Mouse (Mus musculus) adipocyte (in vitro differentiated cells): ENCODE results near the gene Stat6.

Experiments used
- DNase-seq: peaks from one replicate; pipeline ENCODE4 v3.0.0-alpha.2; 2016; ENCODE audit warnings: low spot score

Stat6 gene

DNA sequence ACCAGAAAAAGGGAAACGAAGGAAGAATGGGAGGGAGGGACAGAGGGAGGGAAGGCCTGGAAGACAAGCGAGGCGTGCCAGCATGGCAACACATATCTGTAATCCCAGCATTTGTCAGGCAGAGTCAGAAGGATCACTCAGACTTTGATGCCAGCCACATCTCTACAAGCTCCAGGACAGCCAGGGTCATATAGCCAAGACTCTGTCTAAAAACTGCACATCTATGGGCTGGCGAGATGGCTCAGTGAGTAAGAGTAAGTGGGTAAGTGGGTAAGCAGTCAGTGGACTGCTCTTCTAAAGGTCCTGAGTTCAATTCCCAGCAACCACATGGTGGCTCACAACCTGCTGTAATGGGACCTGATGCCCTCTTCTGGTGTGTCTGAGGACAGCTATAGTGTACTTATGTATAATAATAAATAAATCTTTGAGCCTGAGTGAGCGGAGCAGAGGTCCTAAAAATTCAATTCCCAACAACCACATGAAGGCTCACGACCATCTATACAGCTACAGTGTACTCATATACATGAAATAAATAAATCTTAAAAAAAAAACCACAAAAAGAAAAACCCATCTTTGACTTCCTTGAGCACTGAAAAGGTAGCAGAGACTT is 31.4 kb downstream of the Stat6 start:
- no peak for DNase-seq

DNA sequence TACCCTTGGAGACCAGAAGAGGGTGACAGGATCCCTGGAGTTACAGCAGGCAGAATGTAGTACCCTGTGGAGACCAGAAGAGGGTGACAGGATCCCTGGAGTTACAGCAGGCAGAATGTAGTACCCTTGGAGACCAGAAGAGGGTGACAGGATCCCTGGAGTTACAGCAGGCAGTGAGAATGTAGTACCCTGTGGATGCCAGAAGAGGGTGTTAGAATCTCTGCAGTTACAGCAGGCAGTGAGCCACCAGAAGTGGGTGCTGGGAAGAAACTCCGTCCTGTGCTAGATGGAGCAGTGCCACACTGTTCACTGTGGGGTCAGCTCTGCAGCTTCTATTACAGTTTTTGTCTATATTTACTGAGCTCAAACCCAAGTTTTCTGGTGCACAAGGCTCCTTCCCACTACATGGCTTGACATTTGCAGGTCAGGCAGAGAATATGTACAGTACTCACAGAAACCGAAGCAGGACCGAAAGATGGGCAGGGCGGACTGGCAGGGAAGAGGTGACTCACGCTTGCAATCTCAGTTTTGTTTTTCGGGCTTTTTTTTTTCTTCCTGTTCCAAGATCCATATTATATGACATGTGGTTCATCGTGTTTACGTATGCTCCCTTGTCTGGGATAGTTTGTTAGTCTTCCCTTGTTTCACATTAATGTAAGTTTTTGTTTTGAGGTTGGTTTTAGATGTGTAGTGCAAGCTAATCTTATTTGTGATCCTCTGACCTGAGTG is 32.2 kb downstream of the Stat6 start:
- peak; percentile 95 for DNase-seq

DNA sequence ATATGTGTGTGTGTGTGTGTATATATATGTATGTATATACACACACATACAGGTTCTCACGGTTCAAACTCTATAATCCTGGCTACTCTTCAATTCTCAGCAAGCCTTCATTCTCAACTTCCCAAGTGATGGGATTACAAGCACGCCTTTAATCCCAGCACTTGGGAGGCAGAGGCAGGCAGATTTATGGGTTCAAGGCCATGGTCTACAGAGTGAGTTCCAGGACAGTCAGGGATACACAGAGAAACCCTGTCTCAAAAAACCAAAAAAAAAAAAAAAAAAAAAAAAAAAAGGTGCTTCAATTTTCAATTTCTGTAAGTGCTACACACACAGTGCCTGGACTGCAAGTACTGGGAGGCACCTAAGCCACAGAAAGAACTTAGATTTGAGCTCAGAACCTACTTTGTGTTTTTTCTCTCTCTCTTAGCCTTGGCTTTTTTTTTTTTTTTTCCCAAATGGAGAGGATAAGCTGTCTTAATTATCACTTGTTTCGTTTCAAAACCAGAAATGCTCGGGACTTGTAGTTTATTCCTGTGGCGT is 33.1 kb downstream of the Stat6 start:
- DNase-seq: no peak

DNA sequence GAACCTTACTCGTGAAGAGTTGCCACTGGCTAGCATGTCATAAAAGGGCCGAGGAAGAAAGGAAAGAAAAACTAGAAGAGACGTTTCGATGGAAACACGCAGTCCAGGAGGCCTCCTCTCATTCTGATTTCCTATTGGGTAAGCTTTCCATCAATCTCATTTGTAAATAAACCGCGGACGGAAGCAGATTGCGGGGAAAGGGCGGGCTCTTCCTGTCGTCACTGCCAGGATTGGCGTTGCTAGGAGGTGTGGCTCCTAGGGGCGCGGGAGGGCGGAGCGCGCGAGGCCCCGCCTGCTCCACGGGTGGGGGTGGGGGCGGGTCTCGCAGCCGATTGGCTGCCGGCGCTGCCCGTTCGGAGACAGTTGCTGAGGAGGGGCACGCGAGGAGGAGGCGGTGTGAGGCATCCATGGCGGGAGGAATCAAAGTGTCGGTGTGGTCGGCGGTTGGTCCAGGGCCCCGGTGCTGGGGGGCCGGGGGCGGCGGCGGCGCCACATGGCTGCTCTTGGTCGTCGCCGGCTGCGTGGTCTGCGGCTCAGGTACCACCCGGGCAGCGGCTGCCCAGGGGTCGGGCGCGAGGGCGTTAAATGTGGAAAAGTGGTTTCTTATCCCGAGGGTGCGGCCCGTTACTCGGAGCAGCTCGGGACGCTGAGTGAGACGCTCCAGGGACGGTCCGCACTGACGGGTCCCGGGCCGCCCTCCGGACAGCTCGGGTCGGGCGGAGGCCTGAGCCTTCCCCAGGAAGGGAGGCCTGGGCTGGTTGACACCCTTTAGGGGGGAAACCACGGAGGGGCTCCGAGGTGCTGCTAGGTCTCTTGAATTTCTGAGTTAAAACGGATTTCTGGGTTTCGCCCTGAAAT is 34.1 kb downstream of the Stat6 start:
- peak; percentile 98 for DNase-seq

DNA sequence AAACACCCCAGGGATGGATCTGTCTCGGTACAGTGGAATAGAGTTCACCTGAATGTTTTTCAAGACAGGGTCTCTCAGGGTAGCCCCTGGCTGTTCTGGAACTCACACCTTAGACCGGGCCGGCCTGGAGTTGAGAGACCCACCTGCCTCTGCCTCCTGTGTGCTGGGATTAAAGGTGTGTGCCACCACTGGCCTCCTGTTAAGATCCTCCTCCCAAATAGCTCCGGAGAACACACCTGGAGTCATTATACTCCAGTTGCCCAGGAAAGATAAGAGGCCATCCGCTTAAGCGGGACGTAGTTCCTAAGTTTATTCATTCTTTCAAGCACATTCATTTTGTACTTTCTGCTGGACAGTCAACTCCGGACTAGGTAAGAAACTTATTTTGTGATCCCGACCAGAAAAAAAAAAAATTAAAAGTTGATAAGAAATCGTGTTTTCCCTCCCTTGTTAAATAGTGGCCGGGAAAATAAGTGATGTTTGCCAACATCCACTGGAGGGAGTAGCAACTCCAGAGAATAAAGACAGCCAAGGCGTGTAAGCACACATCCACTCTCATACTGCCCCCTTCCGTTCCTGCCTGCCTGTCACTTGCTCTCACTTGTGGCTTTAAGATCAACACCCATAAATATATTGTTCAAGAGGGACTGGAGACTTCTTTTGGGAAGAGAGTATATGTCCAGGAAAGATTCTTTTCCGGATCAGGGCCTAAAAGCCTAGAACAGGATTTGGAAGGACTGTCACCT is 35.0 kb downstream of the Stat6 start:
- peak; percentile 87 for DNase-seq

DNA sequence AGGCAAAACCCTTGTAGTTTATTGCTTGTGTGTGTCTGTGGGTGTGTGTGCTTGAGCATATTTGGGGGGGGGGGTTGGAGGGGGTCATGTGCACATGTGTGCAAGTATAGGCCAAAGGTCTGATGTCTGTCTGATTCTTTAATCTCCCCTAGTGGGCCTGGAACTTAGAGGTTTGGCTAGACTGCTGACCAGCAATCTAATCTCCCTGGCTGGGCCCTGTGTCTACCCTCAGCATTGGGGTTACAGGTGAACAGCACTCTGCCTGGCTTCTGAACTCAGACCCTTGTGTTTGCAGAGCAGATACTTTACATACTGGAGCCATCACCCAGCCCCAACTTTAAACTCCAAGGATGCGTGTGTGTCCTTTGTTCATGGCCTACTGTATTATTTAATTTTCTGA is 36.4 kb downstream of the Stat6 start:
- no peak for DNase-seq

DNA sequence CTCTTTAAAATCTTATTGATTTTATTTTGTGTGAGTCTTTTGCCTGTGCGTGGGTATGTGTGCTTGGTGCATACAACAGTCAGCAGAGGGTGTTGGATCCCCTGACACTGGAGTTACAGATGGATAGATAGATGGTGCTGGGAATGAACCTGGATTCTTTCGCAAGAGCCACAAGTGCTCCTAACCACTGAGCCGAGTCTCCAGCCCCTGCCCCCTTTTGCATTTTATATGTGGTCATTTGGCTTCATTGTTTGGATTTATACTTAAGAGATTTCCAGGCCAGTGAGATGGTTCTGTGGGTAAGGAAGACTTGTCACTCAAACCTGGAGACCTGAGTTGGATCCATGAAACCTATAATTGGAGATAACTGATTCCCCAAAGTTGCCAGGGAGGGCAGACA is 37.1 kb downstream of the Stat6 start:
- DNase-seq: no peak

DNA sequence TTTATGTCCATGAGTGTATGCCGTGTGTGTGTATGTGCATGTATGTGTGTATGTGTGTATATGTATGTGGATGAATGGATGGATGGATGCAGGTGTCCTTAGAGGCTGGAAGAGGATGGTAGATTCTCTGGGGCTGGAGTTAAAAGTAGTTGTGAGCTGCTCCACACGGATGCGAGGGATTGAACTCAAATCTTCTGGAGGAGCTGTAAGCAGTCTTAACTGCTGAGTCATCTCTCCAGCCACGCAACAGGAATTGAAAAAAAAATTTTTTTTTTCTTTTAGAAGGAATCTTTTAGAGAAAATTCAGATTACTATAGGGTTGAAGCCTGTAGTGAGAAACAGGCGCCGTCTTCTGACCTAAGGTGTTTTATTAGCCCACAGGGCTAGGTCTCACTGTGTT is 40.1 kb downstream of the Stat6 start:
- no peak for DNase-seq

DNA sequence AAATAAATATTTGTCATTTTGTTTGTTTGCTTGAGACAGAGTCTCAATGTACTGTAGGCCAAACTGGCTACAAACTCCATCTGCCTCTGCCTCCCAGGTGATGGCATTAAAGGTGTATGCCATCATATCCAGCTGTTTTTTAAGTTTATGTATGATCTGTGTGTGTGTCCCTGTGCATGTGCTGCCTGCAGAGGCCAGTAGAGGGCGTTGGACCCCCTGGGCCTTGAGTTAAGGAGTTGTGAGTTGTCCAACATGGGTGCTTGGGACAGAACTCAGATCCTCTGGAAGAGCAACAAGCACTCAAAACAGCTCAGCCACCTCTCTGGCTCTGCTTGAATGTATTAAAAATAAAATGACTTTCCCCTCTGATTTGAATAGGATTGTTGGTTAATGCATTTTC is 48.3 kb downstream of the Stat6 start:
- no peak for DNase-seq

DNA sequence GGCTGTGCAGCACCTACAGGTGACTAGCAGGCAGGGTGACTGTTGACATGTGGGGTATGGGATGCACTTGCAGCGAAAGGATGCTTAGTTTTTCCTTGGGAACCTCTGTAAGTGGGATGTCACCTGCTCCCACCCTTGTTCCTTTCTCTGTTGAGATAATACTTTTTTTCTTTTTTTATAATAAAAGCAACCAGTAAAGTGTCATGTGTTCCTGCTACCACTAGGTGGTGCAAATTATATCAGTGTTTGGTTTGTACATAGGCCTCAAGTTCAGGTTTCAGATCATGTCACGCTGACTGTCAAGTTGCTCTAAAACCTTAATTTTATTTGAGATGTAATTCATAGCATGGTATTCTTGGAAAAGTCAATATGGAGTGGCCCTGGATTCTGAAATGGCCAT is 51.9 kb downstream of the Stat6 start:
- DNase-seq: peak; percentile 53

DNA sequence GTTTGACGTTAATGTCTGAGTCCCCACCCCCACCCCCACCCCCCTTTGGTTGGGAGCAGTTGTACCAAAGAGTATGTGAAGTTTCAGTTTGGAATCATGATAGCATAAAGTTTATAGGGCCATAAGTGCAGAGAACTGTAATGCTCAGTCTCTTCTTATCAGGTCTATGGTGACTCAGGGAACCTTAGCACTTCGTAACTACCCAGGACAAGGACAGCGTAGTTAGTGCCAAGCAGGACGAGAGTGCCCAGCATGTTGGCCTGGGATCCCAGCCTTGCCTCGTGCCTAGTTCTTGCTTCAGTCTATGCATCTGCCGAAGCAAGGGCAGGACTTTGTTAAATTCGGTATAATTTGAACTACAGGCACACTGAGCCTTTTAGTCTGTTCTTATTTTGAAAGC is 53.0 kb downstream of the Stat6 start:
- no peak for DNase-seq

DNA sequence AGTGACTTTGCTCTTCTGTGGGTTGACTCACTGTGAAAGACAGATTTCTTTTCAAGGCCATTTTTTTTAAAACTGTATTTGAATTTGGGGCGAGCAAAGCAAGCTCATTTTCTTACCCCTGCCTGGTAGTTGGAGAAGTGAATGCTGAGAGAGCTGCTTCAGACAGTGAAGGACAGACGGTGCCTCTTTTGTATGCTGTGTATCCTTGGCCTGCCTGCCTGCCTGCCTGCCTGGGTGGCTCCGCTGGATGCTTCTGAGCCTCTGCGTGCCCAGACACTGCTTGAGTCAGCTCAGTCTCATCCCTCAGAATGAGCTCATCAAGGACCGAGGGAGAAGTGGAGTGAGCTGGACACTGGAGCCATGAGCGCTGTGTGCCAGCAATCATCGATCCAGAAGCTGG is 56.2 kb downstream of the Stat6 start:
- DNase-seq: no peak

DNA sequence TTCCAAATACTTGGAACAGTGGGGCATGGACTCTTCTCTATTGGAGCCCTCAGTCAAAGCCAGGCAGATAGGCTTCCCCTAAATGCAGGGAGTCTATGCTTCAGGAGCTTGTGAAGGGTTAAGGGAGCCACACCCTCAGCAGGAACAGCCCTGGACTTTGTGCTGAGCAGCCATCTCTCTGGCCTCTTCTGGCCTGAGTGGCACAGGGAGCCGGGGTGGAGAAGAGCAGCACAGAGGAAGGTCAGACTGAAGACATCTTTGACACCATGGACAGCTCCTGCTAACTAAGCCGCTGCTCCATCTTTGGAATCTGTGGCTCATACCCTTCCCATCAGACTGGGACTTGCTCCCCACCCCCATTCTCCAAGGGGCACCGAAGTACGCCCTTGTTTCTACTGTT is 60.5 kb downstream of the Stat6 start:
- peak; percentile 11 for DNase-seq

DNA sequence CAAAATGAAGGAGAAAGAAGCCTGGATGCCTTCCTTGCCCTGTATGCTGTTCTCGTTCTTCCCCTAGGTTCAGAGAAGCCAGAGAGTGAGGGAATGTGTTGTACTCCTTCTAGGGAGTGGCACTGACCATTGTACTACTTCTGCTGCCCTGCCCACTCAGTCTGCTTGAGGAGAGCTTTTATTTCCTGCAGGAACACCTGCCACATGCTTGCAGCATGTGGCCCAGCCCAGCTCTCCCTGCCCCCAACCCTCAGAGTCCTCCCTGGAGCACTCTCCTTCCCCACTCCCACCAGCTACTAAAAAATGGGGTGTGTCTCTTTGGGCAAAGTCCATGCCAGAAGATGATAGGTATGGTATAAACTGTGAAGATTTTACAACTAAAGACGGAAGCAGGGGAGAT is 61.5 kb downstream of the Stat6 start:
- no peak for DNase-seq

DNA sequence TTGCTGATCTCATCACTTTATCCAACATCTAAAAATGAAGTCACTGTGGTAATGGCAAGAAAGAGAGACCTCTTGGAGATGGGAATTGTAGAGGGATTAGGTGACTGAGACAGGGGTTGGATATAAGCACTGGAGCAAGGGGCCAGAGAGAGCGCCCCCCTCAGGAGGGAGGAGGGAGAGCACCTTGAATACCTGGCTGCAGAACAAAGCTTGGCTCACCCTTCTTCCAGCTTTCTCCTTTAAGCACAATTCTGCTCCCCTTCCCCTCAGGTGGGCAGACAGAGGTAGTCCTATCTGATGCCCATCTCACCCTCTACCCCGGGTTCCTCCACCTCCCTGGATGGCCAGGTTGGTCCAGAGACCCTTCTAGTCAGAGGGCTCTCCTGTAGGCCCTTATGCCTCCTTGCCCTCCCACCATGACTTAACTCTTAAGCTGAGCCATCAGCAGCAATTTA is 62.0 kb downstream of the Stat6 start, which contains the start of gene Myo1a:
Gene Myo1a, plus strand, starts transcription at position 405 of the 455 bp plus-strand sequence.
- DNase-seq: no peak

DNA sequence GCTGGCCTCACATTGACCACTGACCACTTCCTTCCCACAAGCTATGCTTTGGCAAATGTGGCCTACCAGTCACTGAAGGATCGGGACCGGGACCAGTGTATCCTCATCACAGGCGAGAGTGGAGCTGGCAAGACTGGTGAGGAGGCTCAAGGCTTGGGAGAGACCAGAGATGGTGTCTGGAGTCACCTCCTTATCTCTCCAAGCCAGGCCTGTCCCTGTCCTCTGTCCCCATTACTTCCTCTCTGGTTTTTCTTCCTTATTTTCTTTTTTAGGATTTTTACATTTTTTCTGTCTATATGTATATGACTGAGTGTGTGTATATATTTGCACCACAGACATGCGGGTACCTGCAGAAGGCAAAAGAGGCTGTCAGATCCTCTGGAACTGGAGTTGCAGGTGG is 63.0 kb downstream of the Stat6 start:
- no peak for DNase-seq

DNA sequence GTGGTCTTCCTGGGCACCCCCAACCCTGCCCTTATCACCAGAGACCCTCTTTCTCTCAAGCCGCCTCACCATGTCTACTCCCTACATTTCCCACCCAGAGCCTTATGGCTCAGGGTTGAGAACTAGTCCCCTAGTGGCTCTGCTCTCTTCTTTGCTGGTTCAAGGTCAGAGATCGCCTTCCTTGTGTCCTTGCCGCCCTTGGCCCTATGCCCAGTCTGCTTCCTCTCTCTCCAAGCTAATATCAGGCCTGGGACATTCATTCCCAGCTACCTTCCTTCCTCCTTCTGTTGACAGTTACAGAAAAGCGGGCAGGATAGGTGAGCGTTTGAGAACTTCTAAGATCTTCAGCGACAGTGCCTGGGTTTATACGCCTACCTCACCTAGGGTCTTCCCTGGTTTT is 64.9 kb downstream of the Stat6 start:
- DNase-seq: no peak

DNA sequence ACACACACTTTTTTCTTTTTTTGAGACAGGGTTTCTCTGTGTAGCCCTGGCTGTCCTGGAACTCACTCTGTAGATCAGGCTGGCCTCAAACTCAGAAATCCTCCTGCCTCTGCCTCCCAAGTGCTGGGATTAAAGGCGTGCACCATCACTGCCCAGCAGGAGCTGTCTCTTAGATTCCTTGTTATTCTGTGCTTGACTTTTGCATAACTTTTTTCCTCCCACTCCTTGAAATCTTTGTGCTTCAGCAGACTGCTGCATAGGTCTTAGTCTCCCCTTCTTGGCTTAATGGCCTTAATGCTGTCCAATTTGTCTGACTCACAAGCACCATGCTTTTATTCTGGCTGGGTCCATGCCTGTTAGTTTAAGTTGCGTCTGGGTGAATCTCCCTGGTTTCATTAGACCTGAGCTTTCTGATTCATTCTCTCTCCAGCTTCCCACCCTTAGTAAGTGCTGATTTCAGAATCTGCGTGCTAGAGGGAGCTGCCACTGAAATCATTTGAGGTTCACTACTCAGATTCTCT is 66.1 kb downstream of the Stat6 start:
- DNase-seq: no peak

DNA sequence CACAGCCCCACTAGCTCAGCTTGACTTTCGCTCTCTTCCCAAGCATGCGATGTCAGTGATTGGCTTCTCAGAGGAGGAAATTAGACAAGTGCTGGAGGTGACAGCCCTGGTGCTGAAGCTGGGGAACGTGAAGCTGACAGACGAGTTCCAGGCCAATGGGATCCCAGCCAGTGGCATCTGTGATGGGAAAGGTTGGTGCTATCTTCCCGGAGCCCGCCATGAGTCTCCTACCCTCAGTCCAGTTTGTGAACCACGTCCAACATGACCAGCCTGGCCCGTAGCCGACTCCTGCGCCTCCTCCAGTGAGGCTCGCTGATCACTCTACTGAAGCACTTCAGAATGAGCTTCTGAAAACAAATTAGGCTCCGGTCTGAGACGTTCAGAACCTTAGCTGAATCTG is 67.5 kb downstream of the Stat6 start:
- no peak for DNase-seq
